Mouse (Mus musculus) brown adipose tissue, adult 24 weeks (tissue): ENCODE results near the gene Olfr504. TPM values are rescaled to one million over a fixed set of nuclear protein-coding genes. Genes with fewer than 3 reads are reported as not detected.
"Not testable (repeated sequence)": the region's sequence is repeated elsewhere in the genome, so short reads cannot be mapped to it uniquely, and the experiment has no call there.

Experiments
- H3K27ac ChIP-seq: fragments of 200-500 bp; replicated peaks from 2 replicates; pipeline ENCODE4 v1.5.1; 2012; ENCODE audit warnings: low read depth, mild to moderate bottlenecking, low read length
- H3K4me1 ChIP-seq: fragments of 200-500 bp; 2 replicates; pipeline ENCODE4 v1.6.1; 2012; ENCODE audit warnings: low read length, mixed read lengths; ENCODE audit not compliant: control insufficient read depth, insufficient read depth, insufficient read length
- H3K4me3 ChIP-seq: fragments of 200-500 bp; 2 replicates; pipeline ENCODE4 v1.5.1; 2012; ENCODE audit warnings: low read depth, mild to moderate bottlenecking, low read length, moderate library complexity; ENCODE audit not compliant: insufficient read depth
- polyA plus RNA-seq: library from polyadenylated mRNA; stranded (reverse); fragments of >200 nt; gene quantifications from 2 replicates; pipeline ENCODE4 v1.2.4, GENCODE M21; 2012; ENCODE audit not compliant: missing spikeins, insufficient read depth, insufficient read length

The Olfr504 gene
- not detected in 2 replicates for polyA plus RNA-seq

- Histone ChIP-seq H3K27ac (no peak within 1 kb of the TSS), H3K4me1 (no peaks in the 10 kb centered on the region), H3K4me3 (no peak within 1 kb of the TSS)
These were observed at the start of gene Olfr504 for GRCm38 (mm10) chr7:108565693-108566092. TSS of gene Olfr504 (minus strand) at chr7:108565793.

DNA sequence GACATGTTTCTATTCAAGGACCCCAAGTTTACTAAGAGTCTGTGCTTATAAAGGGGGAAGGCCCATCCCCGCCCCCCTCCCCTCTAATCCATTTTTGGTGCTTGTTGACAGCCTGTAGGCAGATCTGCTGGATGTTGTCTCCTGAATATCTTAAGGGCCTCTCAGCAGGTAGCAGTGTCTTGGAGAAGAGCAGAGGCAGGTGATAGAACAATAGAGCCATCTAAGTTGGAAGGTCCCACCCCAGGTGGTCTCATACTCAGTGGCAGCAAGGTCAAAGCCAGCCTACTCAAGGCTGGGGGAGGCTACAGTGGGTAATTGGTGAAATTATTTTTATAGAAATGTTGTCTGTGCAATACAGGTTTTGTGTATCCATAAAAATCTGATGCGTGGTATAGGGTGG, 48.5 kb upstream of the Olfr504 start:
- Histone ChIP-seq H3K4me1 (no peaks in the 10 kb centered on the region), H3K4me3 (no peak overlapping the region), H3K27ac (no peak overlapping the region)

- H3K4me1 ChIP-seq, result no peaks in the 10 kb centered on the region
- no peak within 1 kb of the TSS for H3K27ac ChIP-seq
- no peak within 1 kb of the TSS for H3K4me3 ChIP-seq
These were observed 44.9 kb upstream of the Olfr504 start, which contains the start of gene Olfr506 for GRCm38 (mm10) chr7:108610487-108610886. TSS of gene Olfr506 (plus strand) at chr7:108610787.

- H3K4me1 ChIP-seq, H3K27ac ChIP-seq, H3K4me3 ChIP-seq: not testable (repeated sequence)
These were observed 36.3 kb upstream of the Olfr504 start for GRCm38 (mm10) chr7:108601916-108602315.

GRCm38 (mm10) chr7:108589797-108590196, 24.2 kb upstream of the Olfr504 start:
- H3K4me1 ChIP-seq, result no peaks in the 10 kb centered on the region
- H3K4me3 ChIP-seq, result no peak overlapping the region
- no peak overlapping the region for H3K27ac ChIP-seq

DNA sequence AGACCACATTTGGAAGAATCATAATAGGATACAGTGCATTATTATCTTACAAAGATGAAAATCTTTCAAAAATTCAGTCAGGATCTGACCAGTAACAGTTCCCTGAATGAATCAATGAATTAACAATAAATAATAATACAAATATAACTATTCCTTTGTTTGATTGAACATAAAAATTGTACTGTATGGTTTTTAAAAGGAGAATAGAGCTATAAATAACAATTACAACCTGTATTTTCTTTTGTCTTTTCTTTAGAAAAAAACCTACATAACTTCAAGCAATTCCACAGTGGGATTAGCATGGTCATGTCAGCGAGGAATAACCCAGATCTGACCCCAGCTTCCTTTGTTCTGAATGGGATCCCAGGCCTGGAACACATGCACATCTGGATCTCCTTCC, 21.4 kb downstream of the Olfr504 start, which contains the start of gene Olfr503:
Olfr503 (plus strand) TSS at position 301 of the 400 bp plus-strand sequence.
- not testable (repeated sequence) for H3K4me3 ChIP-seq, H3K27ac ChIP-seq, H3K4me1 ChIP-seq

- no peaks in the 10 kb centered on the region for H3K4me1 ChIP-seq
- no peak overlapping the region for H3K4me3 ChIP-seq
- H3K27ac ChIP-seq, result no peak overlapping the region
These were observed 23.2 kb downstream of the Olfr504 start for GRCm38 (mm10) chr7:108542416-108542815.

GRCm38 (mm10) chr7:108524965-108525364, 40.6 kb downstream of the Olfr504 start, which contains the start of gene Olfr502:
TSS of gene Olfr502 (minus strand) at chr7:108525065.
- Histone ChIP-seq H3K4me1 (no peaks in the 10 kb centered on the region), H3K4me3 (no peak within 1 kb of the TSS)

More at GRCm38 (mm10) chr7:108524965-108525364, 40.6 kb downstream of the Olfr504 start, which contains the start of gene Olfr502:
- H3K27ac ChIP-seq, result no peak within 1 kb of the TSS

Other genes with a start within 250 kb of the Olfr504 start
- gene Olfr492, start 242.1 kb downstream of the Olfr504 start, polyA plus RNA-seq, result not detected in 2 replicates
- not detected in 2 replicates for gene Olfr493, start 218.8 kb downstream of the Olfr504 start, polyA plus RNA-seq
- not detected in 2 replicates for gene Olfr494, start 200.5 kb downstream of the Olfr504 start, polyA plus RNA-seq
- not detected in 2 replicates for gene Olfr495, start 172.6 kb downstream of the Olfr504 start, polyA plus RNA-seq
- gene Olfr497, start 145.4 kb downstream of the Olfr504 start, polyA plus RNA-seq, result not detected in 2 replicates
- not detected in 2 replicates for gene Olfr498, start 100.5 kb downstream of the Olfr504 start, polyA plus RNA-seq
- gene Olfr502, start 40.7 kb downstream of the Olfr504 start, polyA plus RNA-seq, result not detected in 2 replicates
- not detected in 2 replicates for gene Olfr503, start 21.3 kb downstream of the Olfr504 start, polyA plus RNA-seq
- not detected in 2 replicates for gene Olfr506, start 45.0 kb upstream of the Olfr504 start, polyA plus RNA-seq
- gene Olfr507, start 56.0 kb upstream of the Olfr504 start, polyA plus RNA-seq, result not detected in 2 replicates
- gene Olfr508, start 64.2 kb upstream of the Olfr504 start, polyA plus RNA-seq, result not detected in 2 replicates
- not detected in 2 replicates for gene Olfr509, start 86.1 kb upstream of the Olfr504 start, polyA plus RNA-seq
- gene Olfr510, start 100.6 kb upstream of the Olfr504 start, polyA plus RNA-seq, result not detected in 2 replicates
- not detected in 2 replicates for gene Olfr512, start 147.5 kb upstream of the Olfr504 start, polyA plus RNA-seq
- not detected in 2 replicates for gene Olfr513, start 185.2 kb upstream of the Olfr504 start, polyA plus RNA-seq